Mouse (Mus musculus) midbrain, embryonic 16.5 days (tissue): ENCODE data around the gene Gss. TPM values are rescaled to one million over a fixed set of nuclear protein-coding genes. Genes with fewer than 3 reads are reported as not detected.

Source experiments
- ATAC-seq: fragments of 200-750 bp; cut with Nextera tagmentation; 2 replicates; pipeline ENCODE4 v1.8.0; 2017; ENCODE audit warnings: moderate TSS enrichment
- H3K27ac ChIP-seq: fragments of 300-500 bp; sonication (generic); 2 replicates; pipeline ENCODE4 v1.5.1; 2014; ENCODE audit warnings: mild to moderate bottlenecking, low read length, mixed read lengths
- H3K27me3 ChIP-seq: fragments of 300-500 bp; sonication (generic); 2 replicates; pipeline ENCODE4 v1.6.1; 2014; ENCODE audit warnings: low read depth, low read length, mixed read lengths; ENCODE audit not compliant: control insufficient read depth, insufficient read depth
- H3K36me3 ChIP-seq: fragments of 300-500 bp; sonication (generic); 2 replicates; pipeline ENCODE4 v1.6.1; 2014; ENCODE audit warnings: mild to moderate bottlenecking, low read length, moderate library complexity, mixed read lengths; ENCODE audit not compliant: control insufficient read depth, insufficient read depth
- H3K4me1 ChIP-seq: fragments of 300-500 bp; sonication (generic); 2 replicates; pipeline ENCODE4 v1.6.1; 2014; ENCODE audit warnings: mild to moderate bottlenecking, low read length, mixed read lengths; ENCODE audit not compliant: control insufficient read depth, insufficient read depth
- H3K4me2 ChIP-seq: fragments of 300-500 bp; sonication (generic); 2 replicates; pipeline ENCODE4 v1.6.1; 2014; ENCODE audit warnings: mild to moderate bottlenecking, low read length, mixed read lengths
- H3K4me3 ChIP-seq: fragments of 300-500 bp; sonication (generic); 2 replicates; pipeline ENCODE4 v1.5.1; 2014; ENCODE audit warnings: low read depth, mild to moderate bottlenecking, low read length, moderate library complexity, mixed read lengths
- H3K9ac ChIP-seq: fragments of 300-500 bp; sonication (generic); 2 replicates; pipeline ENCODE4 v1.6.1; 2014; ENCODE audit warnings: low read depth, low read length, mixed read lengths
- H3K9me3 ChIP-seq: fragments of 300-500 bp; sonication (generic); replicated peaks from 2 replicates; pipeline ENCODE4 v1.6.1; 2014; ENCODE audit warnings: mild to moderate bottlenecking, low read length, mixed read lengths; ENCODE audit not compliant: control insufficient read depth, poor library complexity, severe bottlenecking
- WGBS: fragments of 180-500 bp; shearing (Covaris S2); extraction: QIAGEN DNeasy Blood & Tissue Kit; methylation state at CpG from one replicate; pipeline ENCODE4 v1.1.7; 2014; 5-methylcytosine and 5-hydroxymethylcytosine counted together
- polyA plus RNA-seq: library from polyadenylated mRNA; unstranded; fragments of >200 nt; fragmentation: Nextera tagmentation; extraction: Ambion mirVana; gene quantifications from 2 replicates; pipeline ENCODE4 v1.2.1, GENCODE M21; 2015

The Gss gene
- polyA plus RNA-seq, 1 experiment from 2014 or later = 15.1 TPM

GRCm38 (mm10) chr2:155573996-155574395 is 18.6 kb downstream of the Gss start:
- WGBS = 93% methylated on average over 7 of the region's 7 CpGs
- H3K27ac ChIP-seq = no peak overlapping the region
- no peak overlapping the region for H3K4me3 ChIP-seq
- no peaks in the 10 kb centered on the region for H3K4me1 ChIP-seq
- no peak for ATAC-seq
- no peaks in the 10 kb centered on the region for H3K36me3 ChIP-seq
- no peaks in the 10 kb centered on the region for H3K27me3 ChIP-seq
- no peak overlapping the region for H3K9ac ChIP-seq
- H3K9me3 ChIP-seq = no peaks in the 10 kb centered on the region
- no peak overlapping the region for H3K4me2 ChIP-seq

GRCm38 (mm10) chr2:155573001-155573400 is 19.6 kb downstream of the Gss start:
- WGBS = 96% methylated on average over 9 of the region's 9 CpGs
- Histone ChIP-seq H3K9ac (no peak overlapping the region), H3K27me3 (no peaks in the 10 kb centered on the region), H3K27ac (no peak overlapping the region), H3K4me1 (no peaks in the 10 kb centered on the region), H3K36me3 (no peaks in the 10 kb centered on the region), H3K4me2 (no peak overlapping the region), H3K4me3 (no peak overlapping the region), H3K9me3 (no peaks in the 10 kb centered on the region)
- ATAC-seq = no peak

- H3K27me3 ChIP-seq = no peaks in the 10 kb centered on the region
- no peak overlapping the region for H3K9ac ChIP-seq
- H3K9me3 ChIP-seq = no peaks in the 10 kb centered on the region
- WGBS = 9% methylated on average over 3 of the region's 3 CpGs
- no peak overlapping the region for H3K4me2 ChIP-seq
- H3K27ac ChIP-seq = no peak overlapping the region
- no peak for ATAC-seq
- no peak overlapping the region for H3K4me3 ChIP-seq
- 0 out of 2 replicates have a peak, but pooled peaks cover 6% of the 10 kb centered on the region for H3K36me3 ChIP-seq
- H3K4me1 ChIP-seq = no peaks in the 10 kb centered on the region
Observed at GRCm38 (mm10) chr2:155569223-155569807, 23.3 kb downstream of the Gss start.

GRCm38 (mm10) chr2:155567751-155568150 is 24.9 kb downstream of the Gss start:
- Histone ChIP-seq H3K27ac (no peak overlapping the region), H3K4me1 (no peaks in the 10 kb centered on the region), H3K9me3 (no peaks in the 10 kb centered on the region), H3K4me3 (no peak overlapping the region), H3K9ac (no peak overlapping the region), H3K4me2 (no peak overlapping the region), H3K27me3 (no peaks in the 10 kb centered on the region), H3K36me3 (0 out of 2 replicates have a peak, but pooled peaks cover 6% of the 10 kb centered on the region)
- ATAC-seq = no peak
- 85% methylated on average over 5 of the region's 5 CpGs for WGBS

GRCm38 (mm10) chr2:155562934-155563333 is 29.7 kb downstream of the Gss start:
- Histone ChIP-seq H3K27me3 (no peaks in the 10 kb centered on the region), H3K9me3 (no peaks in the 10 kb centered on the region), H3K36me3 (0 out of 2 replicates have a peak, but pooled peaks cover 8% of the 10 kb centered on the region), H3K4me1 (no peaks in the 10 kb centered on the region), H3K9ac (no peak overlapping the region), H3K4me3 (no peak overlapping the region), H3K4me2 (no peak overlapping the region), H3K27ac (no peak overlapping the region)
- ATAC-seq = no peak
- 84% methylated on average over 4 of the region's 4 CpGs for whole genome bisulfite sequencing

GRCm38 (mm10) chr2:155562209-155562608 is 30.4 kb downstream of the Gss start:
- WGBS = 67% methylated on average over 1 of the region's 1 CpGs
- Histone ChIP-seq H3K4me2 (no peak overlapping the region), H3K9me3 (no peaks in the 10 kb centered on the region), H3K4me1 (no peaks in the 10 kb centered on the region), H3K9ac (no peak overlapping the region), H3K27me3 (no peaks in the 10 kb centered on the region), H3K36me3 (0 out of 2 replicates have a peak, but pooled peaks cover 8% of the 10 kb centered on the region), H3K4me3 (no peak overlapping the region), H3K27ac (no peak overlapping the region)
- no peak for ATAC-seq

GRCm38 (mm10) chr2:155554426-155554985 is 38.1 kb downstream of the Gss start:
- no peak overlapping the region for H3K9ac ChIP-seq
- no peaks in the 10 kb centered on the region for H3K9me3 ChIP-seq
- H3K4me3 ChIP-seq = no peak overlapping the region
- peaks cover 5% of the 10 kb centered on the region; the same call in 1 of the 2 replicates for H3K36me3 ChIP-seq
- WGBS = 90% methylated on average over 2 of the region's 2 CpGs
- ATAC-seq = no peak
- no peaks in the 10 kb centered on the region for H3K4me1 ChIP-seq
- H3K27ac ChIP-seq = no peak overlapping the region
- H3K27me3 ChIP-seq = no peaks in the 10 kb centered on the region
- no peak overlapping the region for H3K4me2 ChIP-seq

- no peaks in the 10 kb centered on the region for H3K27me3 ChIP-seq
- no peak for ATAC-seq
- no peak overlapping the region for H3K4me2 ChIP-seq
- H3K4me3 ChIP-seq = no peak overlapping the region
- peaks cover 2% of the 10 kb centered on the region; the same call in 1 of the 2 replicates for H3K36me3 ChIP-seq
- H3K27ac ChIP-seq = no peak overlapping the region
- H3K4me1 ChIP-seq = no peaks in the 10 kb centered on the region
- H3K9me3 ChIP-seq = no peaks in the 10 kb centered on the region
- no peak overlapping the region for H3K9ac ChIP-seq
Observed at GRCm38 (mm10) chr2:155552949-155553354, 39.7 kb downstream of the Gss start.

GRCm38 (mm10) chr2:155552336-155552735 is 40.3 kb downstream of the Gss start:
- H3K4me2 ChIP-seq = no peak overlapping the region
- no peaks in the 10 kb centered on the region for H3K4me1 ChIP-seq
- no peaks in the 10 kb centered on the region for H3K9me3 ChIP-seq
- H3K9ac ChIP-seq = no peak overlapping the region
- H3K36me3 ChIP-seq = peaks cover 2% of the 10 kb centered on the region; the same call in 1 of the 2 replicates
- no peak overlapping the region for H3K27ac ChIP-seq
- no peak for ATAC-seq
- H3K4me3 ChIP-seq = no peak overlapping the region
- H3K27me3 ChIP-seq = no peaks in the 10 kb centered on the region
